Mouse (Mus musculus) inflammation-experienced regulatory T-cells, adult 16 weeks (primary cell): ENCODE results near the gene Ndufs1. TPM values are rescaled to one million over a fixed set of nuclear protein-coding genes. Genes with fewer than 3 reads are reported as not detected.

Experiments
- polyA plus RNA-seq: library from polyadenylated mRNA; unstranded; fragments of 100-300 nt; shearing (Covaris generic); gene quantifications from one replicate; pipeline ENCODE4 v1.2.1, GENCODE M21; 2017

Ndufs1 gene
- polyA plus RNA-seq = 122 TPM

DNA sequence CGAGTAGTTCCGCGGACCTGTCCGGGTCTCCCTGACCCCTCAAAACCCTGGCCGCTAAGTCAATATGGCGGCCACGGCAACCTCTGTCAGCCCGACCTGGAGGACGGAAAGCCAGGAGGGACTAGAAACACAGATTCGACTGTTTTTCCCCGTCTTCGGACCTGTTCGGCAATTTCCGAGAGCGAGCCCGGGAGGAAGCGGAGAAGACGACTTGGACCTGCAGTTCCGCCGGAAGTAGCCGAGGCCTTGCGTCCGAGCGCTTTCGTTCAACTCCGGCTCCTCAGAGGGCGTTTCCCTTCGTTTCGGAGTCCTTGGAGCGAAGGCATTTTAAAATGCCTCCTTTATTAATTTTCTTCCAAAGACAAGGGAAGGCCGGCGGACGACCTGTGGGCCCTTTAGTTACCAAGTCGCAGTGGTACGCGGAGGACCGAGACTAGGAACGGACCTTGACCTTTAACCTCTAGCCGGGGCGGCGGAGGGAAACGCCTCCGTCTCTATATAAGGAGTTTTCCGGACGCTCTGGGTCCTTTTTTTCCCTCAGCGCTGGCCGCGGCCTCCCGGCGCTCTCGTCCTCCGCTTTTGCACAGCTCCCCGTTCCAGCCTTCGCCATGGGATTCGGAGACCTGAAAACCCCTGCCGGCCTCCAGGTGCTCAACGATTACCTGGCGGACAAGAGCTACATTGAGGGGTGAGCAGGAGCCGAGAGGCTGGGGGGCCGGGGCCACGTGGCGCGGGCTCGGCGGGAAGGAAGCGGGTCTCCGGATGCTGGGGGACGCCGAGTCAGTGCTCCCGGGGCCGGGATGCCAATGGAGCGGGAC is at the start of gene Ndufs1, which contains the start of gene Eef1b2:
Gene Ndufs1, minus strand, starts transcription at position 230 of the 818 bp plus-strand sequence.
Gene Eef1b2, plus strand, starts transcription at position 222 of the 818 bp plus-strand sequence.

DNA sequence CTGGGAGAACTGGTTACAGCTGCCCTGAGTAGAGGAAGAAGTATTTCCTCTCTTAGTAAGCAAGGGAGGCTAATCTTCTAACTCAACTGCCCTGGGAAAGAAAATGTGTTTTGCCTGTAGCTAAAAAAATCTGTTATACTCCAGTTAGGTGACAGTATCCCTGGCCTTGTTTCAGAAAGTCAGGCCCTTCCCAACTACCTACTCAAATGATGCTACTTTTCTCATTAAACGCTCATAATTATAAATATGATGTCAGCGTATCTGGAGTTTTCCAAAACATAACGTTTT is 37.6 kb upstream of the Ndufs1 start, which contains the start of gene Gpr1:
Gene Gpr1, minus strand, starts transcription at position 273 of the 288 bp plus-strand sequence.

DNA sequence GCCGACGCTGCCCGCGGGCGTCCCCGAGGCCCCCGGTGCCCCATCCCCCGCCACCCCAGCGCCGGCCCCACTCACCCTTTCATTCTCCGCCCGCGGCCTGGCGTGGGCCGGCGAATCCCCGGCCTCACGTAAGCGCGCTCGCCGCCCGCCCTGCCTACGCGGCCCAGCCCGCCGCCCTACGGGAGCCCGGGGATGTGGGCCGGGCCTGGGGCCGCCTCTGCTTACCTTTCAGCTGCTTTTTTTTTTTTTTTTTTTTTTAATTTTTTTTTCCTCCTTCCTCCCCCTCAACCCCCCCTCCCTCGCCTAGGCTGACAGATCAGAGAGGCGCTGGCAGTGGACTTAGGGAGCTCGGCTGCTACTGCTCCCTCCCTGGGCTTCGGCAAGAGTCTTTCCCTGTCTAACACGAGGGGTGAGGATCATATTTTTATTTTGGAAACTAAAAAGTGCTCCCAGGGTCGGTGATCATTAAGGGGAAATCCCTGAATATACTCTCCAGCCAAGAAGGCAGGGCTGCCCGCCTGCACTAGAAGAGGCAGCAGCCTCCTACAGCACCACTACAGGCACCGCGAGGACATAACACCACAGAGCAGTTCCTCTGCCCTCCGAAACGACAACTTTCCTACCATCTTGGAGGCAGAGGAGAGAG is 62.4 kb downstream of the Ndufs1 start, which contains the start of gene Ino80d:
Gene Ino80d, minus strand, starts transcription at position 532 of the 646 bp plus-strand sequence.

Other genes with a start within 250 kb of the Ndufs1 start
- gene Ino80d, start 62.2 kb downstream of the Ndufs1 start, polyA plus RNA-seq = 18.9 TPM
- gene Eef1b2, start within 50 bp of the Ndufs1 start, polyA plus RNA-seq = 373 TPM
- not detected for gene Gpr1, start 37.7 kb upstream of the Ndufs1 start, polyA plus RNA-seq
- 0.04 TPM for gene Zdbf2, start 96.4 kb upstream of the Ndufs1 start, polyA plus RNA-seq